Mouse (Mus musculus): ENCODE data around the gene Neurl4. TPM values are rescaled to one million over a fixed set of nuclear protein-coding genes. Genes with fewer than 3 reads are reported as not detected.
"Not testable (repeated sequence)": the region's sequence is repeated elsewhere in the genome, so short reads cannot be mapped to it uniquely, and the experiment has no call there.

Neurl4 gene
- polyA plus RNA-seq, 1 experiment, result 129 TPM

DNA sequence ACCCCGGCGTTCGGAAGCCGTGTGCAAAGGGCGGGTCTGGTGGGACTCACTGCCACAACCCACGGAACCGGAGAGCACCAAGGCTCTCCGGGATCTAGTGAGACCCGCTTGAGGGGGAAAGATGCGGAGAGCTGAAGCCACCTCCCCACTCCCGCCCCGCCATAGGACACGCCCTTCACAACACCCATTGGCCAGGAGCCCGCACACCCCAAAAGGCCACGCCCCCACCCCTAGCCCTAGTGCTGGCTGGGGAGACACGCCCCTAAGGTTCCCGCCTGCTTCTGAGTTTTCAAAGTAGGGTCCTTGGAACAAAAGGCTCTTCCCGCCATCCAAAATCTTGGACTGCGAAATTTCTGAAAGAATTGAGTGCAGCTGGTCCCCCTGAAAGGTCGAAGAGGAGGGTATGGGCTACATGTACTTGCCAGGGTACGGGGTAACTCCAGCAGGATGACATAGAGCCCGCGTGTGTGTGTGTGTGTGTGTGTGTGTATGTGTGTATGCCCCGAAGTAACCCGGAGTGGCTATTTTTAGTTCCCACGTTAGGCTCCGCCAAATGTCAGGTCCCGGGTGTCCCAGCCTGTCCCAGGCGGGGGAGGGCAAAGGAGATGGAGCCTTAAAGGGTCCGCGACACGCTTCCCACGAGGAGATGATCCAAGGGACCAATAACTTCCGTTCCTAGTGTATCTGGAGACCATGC, 47.3 kb downstream of the Neurl4 start, which contains the start of gene Slc2a4:
Slc2a4 (minus strand) TSS at position 123 of the 697 bp plus-strand sequence.
- peak; percentile 97 for DNase-seq (ENCODE audit: low read depth)
- TF ChIP-seq POLR2A (IDR thresholded peaks at IDR 0.05; ENCODE audit: borderline replicate concordance, extremely low read depth, insufficient read depth, insufficient read length, poor library complexity, severe bottlenecking), result 0 out of 2 replicates have a peak, but pooled peaks have one; percentile 31
- no peak for TF ChIP-seq CTCF (IDR thresholded peaks at IDR 0.05; ENCODE audit: borderline replicate concordance, extremely low read depth, insufficient read depth, insufficient read length)

- TF ChIP-seq POLR2A (IDR thresholded peaks at IDR 0.05; ENCODE audit: borderline replicate concordance, extremely low read depth, insufficient read depth, insufficient read length, poor library complexity, severe bottlenecking) (no peak), CTCF (IDR thresholded peaks at IDR 0.05; ENCODE audit: borderline replicate concordance, extremely low read depth, insufficient read depth, insufficient read length) (peak; percentile 96)
- DNase-seq (ENCODE audit: low read depth), result peak; percentile 88
These were observed 47.9 kb downstream of the Neurl4 start for GRCm38 (mm10) chr11:69948763-69949150.

DNA sequence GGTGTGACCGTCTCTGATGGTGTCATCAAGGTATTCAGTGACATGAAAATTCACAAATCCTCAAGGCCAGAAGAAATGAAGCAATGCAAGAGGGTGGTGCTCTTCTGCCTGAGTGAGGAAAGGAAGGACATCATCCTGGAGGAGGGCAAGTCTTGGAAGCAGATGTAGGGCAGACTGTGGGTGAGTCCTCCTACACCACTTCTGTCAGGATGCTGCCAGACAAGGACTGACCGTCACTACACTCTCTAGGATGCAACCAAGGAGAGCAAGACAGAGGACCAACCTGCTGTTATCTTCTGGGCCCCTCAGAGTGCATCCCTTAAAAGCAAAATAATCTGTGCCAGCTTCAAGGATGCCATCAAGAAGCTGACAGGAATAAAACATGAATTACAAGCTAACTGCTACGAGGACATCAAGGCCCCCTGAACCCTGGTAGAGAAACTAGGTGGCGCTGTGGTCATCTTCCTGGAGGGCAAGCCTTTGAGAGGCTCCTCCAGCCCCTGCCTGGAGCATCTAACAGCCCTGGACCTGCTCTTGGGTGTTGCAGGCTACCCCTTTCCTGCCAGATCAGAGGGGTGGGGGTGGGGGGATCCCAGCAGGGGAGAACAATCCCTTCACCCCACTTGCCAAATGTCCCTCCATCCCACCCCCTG, 50.1 kb downstream of the Neurl4 start:
- no peak for TF ChIP-seq POLR2A (IDR thresholded peaks at IDR 0.05; ENCODE audit: borderline replicate concordance, extremely low read depth, insufficient read depth, insufficient read length, poor library complexity, severe bottlenecking)
- peak; percentile 16; the same call in 1 of the 2 replicates for TF ChIP-seq CTCF (IDR thresholded peaks at IDR 0.05; ENCODE audit: borderline replicate concordance, extremely low read depth, insufficient read depth, insufficient read length)
- DNase-seq (ENCODE audit: low read depth), result no peak

DNA sequence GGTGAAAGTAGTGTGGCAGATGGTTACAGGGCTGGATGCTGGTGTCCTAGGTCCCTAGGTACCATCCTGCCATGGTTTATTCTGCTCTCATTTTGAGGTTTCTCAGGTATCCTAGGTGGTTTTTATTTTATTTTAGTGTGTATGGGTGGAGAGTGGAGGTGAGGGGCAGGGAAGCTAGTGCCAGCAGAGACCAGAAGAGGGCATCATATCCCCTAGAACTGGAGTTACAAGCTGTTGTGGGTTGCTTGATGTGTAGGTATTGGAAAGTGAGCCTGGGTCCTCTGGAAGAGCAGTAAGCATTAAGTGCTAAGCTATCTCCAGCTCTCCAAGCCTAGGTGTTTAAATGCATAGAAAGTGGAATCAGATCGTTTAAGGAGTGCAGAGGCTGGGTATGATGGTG, 51.4 kb downstream of the Neurl4 start:
- TF ChIP-seq POLR2A (IDR thresholded peaks at IDR 0.05; ENCODE audit: borderline replicate concordance, extremely low read depth, insufficient read depth, insufficient read length, poor library complexity, severe bottlenecking), result no peak
- no peak for TF ChIP-seq CTCF (IDR thresholded peaks at IDR 0.05; ENCODE audit: borderline replicate concordance, extremely low read depth, insufficient read depth, insufficient read length)
- no peak for DNase-seq (ENCODE audit: low read depth)

- no peak for DNase-seq (ENCODE audit: low read depth)
- TF ChIP-seq CTCF (IDR thresholded peaks at IDR 0.05; ENCODE audit: borderline replicate concordance, extremely low read depth, insufficient read depth, insufficient read length) (no peak), POLR2A (IDR thresholded peaks at IDR 0.05; ENCODE audit: borderline replicate concordance, extremely low read depth, insufficient read depth, insufficient read length, poor library complexity, severe bottlenecking) (no peak)
These were observed 52.5 kb downstream of the Neurl4 start for GRCm38 (mm10) chr11:69953267-69953915.

DNA sequence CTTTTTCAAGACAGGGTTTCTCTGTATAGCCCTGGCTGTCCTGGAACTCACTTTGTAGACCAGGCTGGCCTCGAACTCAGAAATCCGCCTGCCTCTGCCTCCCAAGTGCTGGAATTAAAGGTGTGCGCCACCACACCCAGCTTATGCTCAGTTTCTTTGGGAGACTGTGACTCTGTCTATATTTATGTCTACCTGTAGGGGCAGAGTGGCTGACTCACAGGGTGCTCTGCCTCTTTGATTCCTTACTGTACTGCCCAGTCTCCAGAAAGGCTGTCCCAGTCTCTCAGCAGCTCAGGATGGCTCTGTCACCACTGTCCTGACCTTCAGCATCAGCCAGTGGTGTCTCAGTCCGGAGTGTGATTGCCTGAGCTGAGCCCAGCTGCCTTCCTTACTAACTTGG, 54.7 kb downstream of the Neurl4 start:
- not testable (repeated sequence) for DNase-seq (ENCODE audit: low read depth)

DNA sequence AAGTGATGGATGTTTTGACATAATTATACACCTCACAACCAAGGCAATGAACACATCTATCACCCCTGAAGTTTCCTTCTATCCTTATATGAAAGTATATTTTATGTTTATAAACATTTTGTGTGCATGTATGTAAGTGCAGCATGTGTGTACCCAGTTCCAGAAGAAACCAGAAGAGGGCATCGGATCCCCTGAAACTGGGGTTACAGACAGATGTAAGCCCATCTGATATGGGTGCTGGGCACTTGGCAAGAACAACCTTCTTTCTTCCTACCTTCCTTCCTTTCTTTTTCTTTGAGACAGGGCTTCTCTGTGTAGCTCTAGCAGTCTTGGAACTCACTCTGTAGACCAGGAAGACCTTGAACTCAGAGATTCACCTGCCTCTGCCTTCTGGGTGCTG, 55.3 kb downstream of the Neurl4 start:
- TF ChIP-seq POLR2A (IDR thresholded peaks at IDR 0.05; ENCODE audit: borderline replicate concordance, extremely low read depth, insufficient read depth, insufficient read length, poor library complexity, severe bottlenecking), result no peak
- peak; percentile 7; the same call in 1 of the 2 replicates for TF ChIP-seq CTCF (IDR thresholded peaks at IDR 0.05; ENCODE audit: borderline replicate concordance, extremely low read depth, insufficient read depth, insufficient read length)

DNA sequence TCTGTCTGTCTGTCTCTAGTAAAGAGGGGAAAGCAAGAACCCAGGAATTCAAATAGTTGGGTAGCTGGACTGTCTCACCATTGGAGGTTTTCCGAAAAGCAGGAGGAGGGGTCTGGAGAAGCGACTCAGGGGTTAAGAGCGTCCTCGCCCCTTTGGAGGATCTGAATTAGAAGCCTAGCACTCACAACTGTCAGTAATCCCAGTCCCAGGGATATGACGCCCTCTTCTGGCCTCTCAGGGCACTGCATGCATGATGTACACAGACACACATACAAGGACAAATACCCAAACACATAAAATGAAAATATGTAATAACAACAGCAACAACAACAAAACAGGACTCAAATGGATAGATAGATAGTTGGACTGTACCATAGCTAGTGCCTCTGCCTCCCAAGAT, 59.7 kb downstream of the Neurl4 start:
- DNase-seq (ENCODE audit: low read depth), result no peak
- TF ChIP-seq POLR2A (IDR thresholded peaks at IDR 0.05; ENCODE audit: borderline replicate concordance, extremely low read depth, insufficient read depth, insufficient read length, poor library complexity, severe bottlenecking) (no peak), CTCF (IDR thresholded peaks at IDR 0.05; ENCODE audit: borderline replicate concordance, extremely low read depth, insufficient read depth, insufficient read length) (peak; percentile 37; the same call in 1 of the 2 replicates)

More for the DNA sequence above, 55.3 kb downstream of the Neurl4 start:
- no peak for DNase-seq (ENCODE audit: low read depth)

DNA sequence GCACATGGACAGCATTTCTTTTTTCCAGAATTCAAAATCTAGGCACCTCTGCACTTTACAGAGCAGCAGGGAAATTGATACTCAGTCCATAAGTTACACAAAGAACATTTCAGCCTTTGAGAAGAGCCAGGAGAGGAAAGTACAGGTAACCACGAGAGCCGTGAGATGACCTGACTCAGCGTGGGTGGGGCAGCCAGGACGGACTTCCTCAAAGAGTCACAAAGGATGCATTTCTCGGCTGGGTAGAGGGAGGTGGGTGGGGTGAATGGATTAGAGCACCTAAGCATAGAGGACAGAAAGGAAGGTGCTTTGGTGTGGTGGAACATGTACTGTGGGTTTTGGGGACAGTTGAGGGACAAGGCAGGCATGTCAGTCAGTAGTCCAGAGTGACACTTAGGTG, 61.0 kb downstream of the Neurl4 start:
- TF ChIP-seq CTCF (IDR thresholded peaks at IDR 0.05; ENCODE audit: borderline replicate concordance, extremely low read depth, insufficient read depth, insufficient read length) (no peak), POLR2A (IDR thresholded peaks at IDR 0.05; ENCODE audit: borderline replicate concordance, extremely low read depth, insufficient read depth, insufficient read length, poor library complexity, severe bottlenecking) (no peak)

More for the DNA sequence above, 61.0 kb downstream of the Neurl4 start:
- no peak for DNase-seq (ENCODE audit: low read depth)

Other genes with a start within 250 kb of the Neurl4 start
- gene Sox15, start 245.8 kb upstream of the Neurl4 start, polyA plus RNA-seq (2012; rRNA removed), result 0.42 TPM in 1 of 2 replicates, not detected in the other
- gene Mpdu1, start 238.4 kb upstream of the Neurl4 start, polyA plus RNA-seq (2012; rRNA removed), result 133 and 185 TPM in 2 replicates
- 7.8 and 10.8 TPM in 2 replicates for gene Cd68, start 234.9 kb upstream of the Neurl4 start, polyA plus RNA-seq (2012; rRNA removed)
- gene Eif4a1, start 228.6 kb upstream of the Neurl4 start, polyA plus RNA-seq (2012; rRNA removed), result 894 and 1,040 TPM in 2 replicates
- 139 and 167 TPM in 2 replicates for gene Senp3, start 219.0 kb upstream of the Neurl4 start, polyA plus RNA-seq (2012; rRNA removed)
- 0.55 and 0.71 TPM in 2 replicates for gene Tnfsf13, start 215.3 kb upstream of the Neurl4 start, polyA plus RNA-seq (2012; rRNA removed)
- gene Tnfsf12, start 205.2 kb upstream of the Neurl4 start, polyA plus RNA-seq (2012; rRNA removed), result 5.3 and 6.0 TPM in 2 replicates
- gene Tnfsfm13, start 205.0 kb upstream of the Neurl4 start, polyA plus RNA-seq (2012; rRNA removed), result 0.77 and 1.2 TPM in 2 replicates
- 35.8 and 71.0 TPM in 2 replicates for gene Polr2a, start 142.4 kb upstream of the Neurl4 start, polyA plus RNA-seq (2012; rRNA removed)
- 0.68 and 1.1 TPM in 2 replicates for gene Slc35g3, start 139.1 kb upstream of the Neurl4 start, polyA plus RNA-seq (2012; rRNA removed)
- 10.0 and 12.1 TPM in 2 replicates for gene Zbtb4, start 135.2 kb upstream of the Neurl4 start, polyA plus RNA-seq (2012; rRNA removed)
- 3.0 and 4.2 TPM in 2 replicates for gene Chrnb1, start 105.1 kb upstream of the Neurl4 start, polyA plus RNA-seq (2012; rRNA removed)
- gene Fgf11, start 99.2 kb upstream of the Neurl4 start, polyA plus RNA-seq (2012; rRNA removed), result 20.4 and 20.9 TPM in 2 replicates
- gene Tmem102, start 95.4 kb upstream of the Neurl4 start, polyA plus RNA-seq (2012; rRNA removed), result 0.30 and 0.36 TPM in 2 replicates
- gene Gm39566, start 85.8 kb upstream of the Neurl4 start, polyA plus RNA-seq (2012; rRNA removed), result not detected in 2 replicates
- not detected in 2 replicates for gene Spem2, start 82.6 kb upstream of the Neurl4 start, polyA plus RNA-seq (2012; rRNA removed)
- 1.3 and 1.4 TPM in 2 replicates for gene Spem1, start 78.9 kb upstream of the Neurl4 start, polyA plus RNA-seq (2012; rRNA removed)
- 123 and 183 TPM in 2 replicates for gene Nlgn2, start 63.3 kb upstream of the Neurl4 start, polyA plus RNA-seq (2012; rRNA removed)
- 167 and 271 TPM in 2 replicates for gene Tmem256, start 62.6 kb upstream of the Neurl4 start, polyA plus RNA-seq (2012; rRNA removed)
- gene Plscr3, start 54.7 kb upstream of the Neurl4 start, polyA plus RNA-seq (2012; rRNA removed), result 86.3 and 105 TPM in 2 replicates
- 0.18 and 0.29 TPM in 2 replicates for gene Tnk1, start 42.3 kb upstream of the Neurl4 start, polyA plus RNA-seq (2012; rRNA removed)
- gene Tmem95, start 23.1 kb upstream of the Neurl4 start, polyA plus RNA-seq (2012; rRNA removed), result not detected in 2 replicates
- 1.6 and 1.9 TPM in 2 replicates for gene Kctd11, start 19.7 kb upstream of the Neurl4 start, polyA plus RNA-seq (2012; rRNA removed)
- gene Acap1, start 5.5 kb upstream of the Neurl4 start, polyA plus RNA-seq (2012; rRNA removed), result 0.59 and 0.82 TPM in 2 replicates
- gene 2810408A11Rik, start 85 bp upstream of the Neurl4 start, polyA plus RNA-seq (2012; rRNA removed), result 8.5 and 9.5 TPM in 2 replicates
- gene Gps2, start 12.8 kb downstream of the Neurl4 start, polyA plus RNA-seq (2012; rRNA removed), result 80.8 and 109 TPM in 2 replicates
- gene Eif5a, start 20.9 kb downstream of the Neurl4 start, polyA plus RNA-seq (2012; rRNA removed), result 727 and 821 TPM in 2 replicates
- 45.0 and 67.9 TPM in 2 replicates for gene Ybx2, start 34.7 kb downstream of the Neurl4 start, polyA plus RNA-seq (2012; rRNA removed)
- 5.2 and 12.5 TPM in 2 replicates for gene Slc2a4, start 47.1 kb downstream of the Neurl4 start, polyA plus RNA-seq (2012; rRNA removed)
- gene Cldn7, start 63.7 kb downstream of the Neurl4 start, polyA plus RNA-seq (2012; rRNA removed), result 0.33 and 0.38 TPM in 2 replicates
- gene Ctdnep1, start 80.1 kb downstream of the Neurl4 start, polyA plus RNA-seq (2012; rRNA removed), result 98.1 and 110 TPM in 2 replicates
- gene Elp5, start 81.4 kb downstream of the Neurl4 start, polyA plus RNA-seq (2012; rRNA removed), result 127 and 159 TPM in 2 replicates
- gene Gabarap, start 90.1 kb downstream of the Neurl4 start, polyA plus RNA-seq (2012; rRNA removed), result 457 and 501 TPM in 2 replicates
- gene Phf23, start 94.7 kb downstream of the Neurl4 start, polyA plus RNA-seq (2012; rRNA removed), result 49.2 and 54.9 TPM in 2 replicates
- 36.8 and 45.7 TPM in 2 replicates for gene Dvl2, start 99.5 kb downstream of the Neurl4 start, polyA plus RNA-seq (2012; rRNA removed)
- gene Acadvl, start 114.3 kb downstream of the Neurl4 start, polyA plus RNA-seq (2012; rRNA removed), result 36.0 and 43.9 TPM in 2 replicates
- 231 and 306 TPM in 2 replicates for gene Dlg4, start 115.9 kb downstream of the Neurl4 start, polyA plus RNA-seq (2012; rRNA removed)
- gene Asgr1, start 153.0 kb downstream of the Neurl4 start, polyA plus RNA-seq (2012; rRNA removed), result 1.2 and 1.8 TPM in 2 replicates
- gene Asgr2, start 191.6 kb downstream of the Neurl4 start, polyA plus RNA-seq (2012; rRNA removed), result 0.09 TPM in 1 of 2 replicates, not detected in the other
- 0.33 and 0.37 TPM in 2 replicates for gene Mgl2, start 229.3 kb downstream of the Neurl4 start, polyA plus RNA-seq (2012; rRNA removed)